Mouse (Mus musculus) ovary, adult 18-20 months (tissue): Measurements from ENCODE around the gene Rhoh.

Experiments used
- DNase-seq: peaks from one replicate; pipeline ENCODE4 v3.0.0; 2022; ENCODE audit warnings: low spot score, mixed read lengths

Rhoh gene

DNA sequence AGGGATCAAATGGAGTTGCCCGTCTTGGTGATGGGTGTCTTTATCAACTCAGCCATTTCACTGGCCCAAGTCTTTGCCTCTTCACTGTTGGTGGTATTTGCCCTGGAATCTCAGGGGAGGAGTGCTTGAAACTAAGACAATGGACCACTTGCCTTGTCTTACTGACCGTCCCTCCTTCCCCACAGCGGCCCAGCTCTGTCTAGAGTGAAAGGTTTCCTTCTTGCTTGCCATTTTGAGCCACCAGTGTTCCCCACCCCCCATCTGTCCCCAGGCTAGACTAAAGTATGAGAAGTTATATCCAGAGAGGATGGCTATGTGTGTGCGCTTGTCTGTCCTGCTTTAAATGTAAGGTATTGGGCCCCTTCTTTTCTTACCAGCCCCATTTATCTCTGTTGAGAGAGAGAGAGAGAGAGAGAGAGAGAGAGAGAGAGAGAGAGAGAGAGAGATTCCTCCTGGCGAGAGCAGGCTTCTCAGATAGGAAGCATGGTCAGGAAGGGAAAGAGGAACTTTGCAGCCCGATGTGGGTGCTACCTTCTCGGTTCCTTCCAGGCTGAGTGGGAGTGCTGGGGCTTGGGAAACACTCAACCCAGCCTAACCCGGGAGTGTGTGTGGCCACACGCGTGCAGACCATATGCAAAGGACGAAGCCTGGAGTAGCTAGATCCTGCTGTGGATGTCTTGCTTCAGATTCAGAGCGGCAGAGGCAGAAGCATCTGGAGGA, 572 bp upstream of the Rhoh start:
- DNase-seq, result no peak

DNA sequence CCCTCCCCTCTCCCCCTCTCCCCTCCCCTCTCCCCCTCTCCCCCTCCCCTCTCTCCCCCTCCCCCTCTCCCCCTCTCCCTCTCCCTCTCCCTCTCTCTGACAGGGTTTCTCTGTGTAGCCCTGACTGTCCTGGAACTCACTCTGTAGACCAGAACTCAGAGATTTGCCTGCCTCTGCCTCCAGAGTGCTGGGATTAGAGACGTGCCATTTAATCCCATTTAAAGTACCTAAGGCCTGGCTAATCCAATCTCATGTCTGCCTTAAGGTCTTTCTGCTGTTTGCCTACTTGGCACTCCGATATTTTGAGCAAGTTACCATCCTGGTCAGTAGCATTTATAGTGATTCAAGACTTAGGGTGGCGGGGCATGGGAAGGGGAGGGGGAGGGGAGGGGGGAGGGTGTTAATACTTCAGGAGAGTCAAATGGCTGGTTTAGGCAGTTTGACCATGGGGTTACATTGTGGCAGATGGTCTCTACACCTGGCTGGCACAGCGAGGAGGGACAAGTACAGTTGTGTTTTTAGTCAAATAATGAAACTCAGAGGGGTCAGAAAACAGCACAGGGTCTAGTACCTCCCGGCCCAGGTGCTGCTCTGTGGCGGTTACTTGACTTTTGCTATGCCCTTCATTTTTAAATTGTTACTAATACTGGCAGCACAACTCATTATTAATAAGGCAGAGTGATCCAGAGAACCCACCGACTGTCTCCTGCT, 1.4 kb downstream of the Rhoh start:
- no peak for DNase-seq

DNA sequence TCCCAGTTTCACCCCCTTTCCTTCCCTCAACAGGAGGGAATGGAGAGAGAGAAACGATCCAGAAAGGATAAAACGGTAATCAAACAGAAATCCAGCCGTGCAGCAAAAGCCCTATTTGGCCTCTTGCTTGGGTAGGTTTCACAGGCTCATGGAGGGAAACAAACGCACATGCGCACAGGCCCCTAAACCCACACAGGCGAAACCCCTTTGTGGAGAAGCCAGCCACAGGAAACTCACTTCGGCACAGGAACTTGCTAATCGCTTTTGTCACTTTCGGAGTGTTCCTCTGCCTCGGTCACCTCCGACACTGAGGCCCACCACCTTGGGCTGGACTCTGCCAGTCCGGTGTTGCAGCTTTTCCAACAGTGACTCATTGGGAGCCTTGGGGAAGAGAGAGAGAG, 2.3 kb downstream of the Rhoh start:
- DNase-seq, result no peak

DNA sequence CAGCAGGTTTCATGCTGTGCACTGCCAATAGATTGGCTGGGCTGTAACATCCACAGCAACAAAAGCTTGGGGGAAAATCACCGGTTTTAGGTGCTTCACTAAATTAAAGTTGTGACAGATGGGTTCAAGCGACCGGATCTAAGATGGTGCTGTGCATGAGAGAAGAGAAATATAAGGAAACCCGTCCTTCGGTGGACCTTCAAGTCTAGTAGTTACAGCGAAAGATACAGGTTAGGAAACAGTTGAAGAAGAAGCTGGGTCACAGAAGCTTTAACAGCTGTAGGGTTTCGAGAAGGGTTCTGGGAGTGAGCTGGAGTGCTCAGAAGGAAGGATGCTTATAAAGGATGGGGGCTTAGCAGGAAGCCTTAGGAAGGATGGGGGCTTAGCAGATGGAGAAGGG, 3.5 kb downstream of the Rhoh start:
- DNase-seq, result no peak

DNA sequence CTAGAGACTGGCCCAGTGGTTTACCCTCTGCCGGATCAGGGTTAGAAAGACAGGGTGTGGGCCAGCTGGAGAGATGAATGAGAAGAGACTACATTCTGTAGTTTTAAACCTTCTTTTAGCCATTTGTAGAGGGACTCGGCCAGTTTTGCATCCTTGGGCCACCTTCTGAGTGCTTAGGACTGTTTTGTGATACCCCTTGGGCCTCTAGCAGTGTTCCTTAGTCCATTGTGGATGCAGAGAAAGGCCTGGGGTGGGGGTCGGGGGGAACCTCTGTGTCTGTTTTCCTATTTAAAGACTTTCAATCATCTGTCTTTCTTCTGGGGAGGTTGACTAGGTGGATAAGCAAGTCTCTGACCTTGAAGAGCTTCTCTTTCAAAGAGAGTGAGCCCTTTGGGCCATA, 3.9 kb downstream of the Rhoh start:
- DNase-seq, result no peak

DNA sequence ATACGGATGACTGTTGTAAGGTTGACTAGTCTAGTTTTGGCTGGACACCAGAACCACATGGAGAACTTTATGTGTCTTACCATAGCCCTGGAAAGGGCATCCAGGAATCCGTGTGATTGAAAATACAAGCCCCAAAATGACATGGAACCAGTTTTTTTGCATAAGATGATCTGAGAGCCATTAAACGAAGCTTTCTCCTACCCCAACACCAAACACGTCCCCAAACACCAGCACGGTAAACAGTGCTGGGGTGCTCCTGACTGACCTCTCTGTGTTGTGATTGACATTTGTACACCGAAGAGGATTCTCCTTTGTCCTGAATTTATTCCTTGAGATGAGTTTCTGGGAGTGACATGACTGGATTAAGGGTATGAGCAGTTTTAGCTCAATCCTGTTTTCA, 5.6 kb downstream of the Rhoh start:
- DNase-seq, result no peak

DNA sequence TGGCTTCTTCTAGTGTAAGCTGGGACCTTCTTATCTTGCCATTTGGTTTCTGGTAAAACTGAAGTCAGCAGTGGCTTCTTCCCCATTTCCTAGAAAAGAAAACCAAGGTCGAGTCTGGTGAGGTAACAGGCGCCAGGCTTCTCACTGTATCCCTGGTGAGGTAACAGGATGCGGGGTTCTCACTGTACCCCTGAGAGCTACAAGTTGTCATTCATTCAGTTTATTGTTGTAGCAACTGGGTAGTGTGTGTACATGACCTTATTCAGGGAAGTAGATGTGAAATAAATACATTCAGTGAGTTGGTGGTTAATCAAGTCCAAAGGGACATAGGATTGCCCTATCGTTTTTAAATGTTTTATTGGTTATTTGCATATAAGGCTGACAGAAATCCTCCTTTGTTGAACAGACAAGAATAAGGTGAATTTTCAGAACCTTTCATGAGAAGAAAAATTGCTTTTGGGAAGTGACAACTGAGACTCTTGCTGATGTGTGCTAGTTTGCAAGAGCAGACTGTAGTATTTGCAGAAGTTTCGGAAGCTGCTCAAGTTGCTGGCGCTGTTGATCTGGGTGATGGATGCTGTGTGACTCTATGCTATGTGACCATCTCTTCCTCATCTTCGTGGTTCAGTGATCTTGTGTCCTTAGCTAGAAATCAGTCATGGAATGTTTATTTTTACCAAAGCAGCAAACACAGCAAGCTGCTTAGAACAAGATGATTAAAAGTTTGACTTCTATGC, 6.5 kb downstream of the Rhoh start:
- no peak for DNase-seq

DNA sequence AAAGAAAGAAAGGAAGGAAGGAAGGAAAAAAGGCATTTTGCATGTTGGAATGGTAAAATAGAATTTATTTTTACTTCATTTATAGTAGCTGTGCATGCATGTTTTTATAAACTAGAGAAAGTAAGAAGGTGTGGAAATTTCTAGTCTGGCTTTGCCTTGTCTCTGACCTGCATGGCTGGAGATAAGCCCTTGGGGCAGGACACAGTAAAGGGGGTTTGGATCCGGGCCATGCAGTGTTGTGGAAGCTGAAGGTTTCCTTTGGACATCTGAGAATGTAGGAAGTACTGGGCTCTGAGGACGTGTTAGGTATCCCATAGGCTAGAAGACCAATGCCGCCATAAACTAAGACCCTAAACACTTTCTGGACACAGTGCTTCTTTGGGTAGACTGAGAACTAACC, 7.4 kb downstream of the Rhoh start:
- DNase-seq, result no peak

DNA sequence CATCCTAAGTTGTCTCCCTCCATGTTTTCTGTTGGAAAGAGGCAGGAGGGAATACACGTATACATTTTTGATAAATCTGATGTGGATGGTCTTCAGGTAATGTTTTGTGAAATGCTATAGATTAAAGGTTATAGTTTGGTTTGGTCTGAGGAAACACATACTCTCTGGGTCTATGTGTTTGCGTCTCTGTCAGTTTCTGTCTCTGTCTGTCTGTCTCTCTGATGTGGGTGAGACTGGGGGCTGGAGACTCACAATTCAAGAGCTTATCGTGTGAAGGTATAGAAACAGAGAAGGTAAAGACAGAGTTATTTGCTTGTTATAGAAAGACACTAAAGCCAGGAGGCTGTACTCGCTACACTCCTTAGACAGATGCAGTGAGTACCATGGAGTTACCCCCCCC, 8.6 kb downstream of the Rhoh start:
- no peak for DNase-seq

DNA sequence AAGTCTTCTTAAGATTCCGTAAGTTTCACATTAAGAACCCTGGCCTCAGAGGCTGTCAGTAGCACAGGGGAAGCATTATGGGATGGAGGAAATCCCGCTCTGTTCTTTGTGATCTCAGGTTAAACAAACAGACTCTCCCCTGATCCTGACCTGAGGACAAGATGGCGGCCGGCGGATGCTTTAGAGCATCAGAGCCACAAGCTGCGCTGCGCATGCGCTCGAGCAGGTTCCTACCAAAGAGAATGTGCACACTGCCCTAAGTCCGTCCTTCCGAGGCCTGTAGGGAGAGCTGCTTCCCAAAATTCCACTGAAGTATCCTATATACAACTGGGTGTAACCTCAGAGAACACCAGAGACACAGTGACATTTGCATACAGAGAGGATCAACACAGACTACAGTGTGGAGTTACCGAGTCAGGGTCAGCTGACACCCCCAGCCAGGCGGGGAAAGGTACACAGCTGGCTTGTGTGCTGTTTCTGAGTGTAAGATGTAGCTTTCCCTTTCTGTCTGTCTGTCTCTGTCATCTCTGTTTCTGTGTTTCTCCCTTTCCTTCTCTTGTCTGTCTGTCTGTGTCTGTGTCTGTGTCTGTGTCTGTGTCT, 10.4 kb downstream of the Rhoh start:
- no peak for DNase-seq

DNA sequence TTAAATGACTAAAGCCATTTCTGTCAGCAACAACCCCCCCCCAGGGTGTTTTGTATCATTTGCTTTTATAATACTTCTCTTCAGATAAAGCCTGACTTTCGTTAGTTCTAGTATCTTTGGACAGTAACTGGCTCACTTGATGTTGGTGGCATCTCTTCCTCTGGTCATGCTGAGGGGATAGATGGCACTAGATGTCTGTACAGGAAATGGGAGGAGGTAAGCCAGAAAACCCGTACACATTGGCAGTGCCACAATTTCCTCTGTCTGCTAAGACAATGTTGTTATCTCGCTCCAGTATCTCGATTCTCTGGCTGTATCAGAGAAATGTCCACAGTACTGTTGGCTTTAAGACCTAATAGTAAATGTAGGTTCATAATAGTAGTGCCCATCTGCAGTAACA, 12.2 kb downstream of the Rhoh start:
- no peak for DNase-seq

DNA sequence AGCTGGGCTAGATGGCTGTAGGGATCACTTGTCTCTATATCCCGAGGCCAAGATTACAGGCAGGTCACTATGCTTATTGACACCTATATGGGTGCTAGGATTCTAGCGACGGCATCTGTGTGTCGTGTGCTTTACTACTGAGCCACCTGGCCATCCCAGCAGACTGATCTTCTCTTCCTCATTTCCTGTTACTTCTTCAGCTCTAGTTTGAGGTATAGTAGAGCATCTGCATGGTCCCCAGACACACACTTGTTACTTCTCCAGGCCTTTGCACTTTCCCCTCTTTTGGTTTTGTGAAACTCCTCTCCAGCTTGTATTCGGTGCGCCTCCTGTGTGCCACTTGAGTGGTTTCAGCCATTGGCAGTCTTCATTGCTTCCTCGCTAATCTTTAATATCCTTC, 14.3 kb downstream of the Rhoh start:
- no peak for DNase-seq

DNA sequence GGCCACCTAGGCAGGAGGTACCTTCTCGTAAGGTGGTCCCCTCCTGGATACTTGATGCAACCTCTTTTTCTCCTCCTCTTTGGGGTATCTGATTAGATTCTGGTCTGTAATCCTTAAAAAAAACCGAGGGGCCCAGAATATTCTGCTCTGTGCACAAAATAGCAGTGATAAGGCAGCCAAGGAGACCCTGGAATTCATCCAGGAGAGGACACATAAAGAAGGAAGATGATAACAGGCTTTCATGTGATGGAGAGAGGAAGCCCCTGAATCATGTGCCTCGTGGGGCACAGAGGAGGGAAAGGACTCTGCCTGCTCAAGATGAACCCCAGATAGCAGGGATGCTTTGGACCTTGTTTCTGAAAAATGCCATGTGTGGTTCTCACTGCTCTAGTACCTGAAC, 17.4 kb downstream of the Rhoh start:
- DNase-seq, result no peak

DNA sequence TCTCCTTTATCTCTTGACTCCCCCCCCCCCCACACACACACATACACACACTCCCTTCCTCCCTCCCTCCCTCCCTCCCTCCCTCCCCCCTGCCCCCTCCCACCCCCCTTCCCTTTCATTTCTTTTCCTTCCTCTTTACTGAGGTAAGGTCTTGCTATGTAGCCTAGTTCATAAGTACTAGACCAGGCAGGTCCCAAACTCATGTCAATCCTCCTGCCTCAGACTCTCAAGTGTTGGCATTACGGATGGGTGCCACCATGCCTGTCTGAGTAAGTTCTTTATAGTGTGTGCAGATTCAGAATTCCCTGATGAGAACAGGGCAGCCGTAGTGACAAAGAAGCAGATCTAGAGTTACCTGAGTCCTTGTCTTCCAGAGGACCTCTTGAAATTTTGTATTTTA, 20.2 kb downstream of the Rhoh start:
- DNase-seq, result no peak

DNA sequence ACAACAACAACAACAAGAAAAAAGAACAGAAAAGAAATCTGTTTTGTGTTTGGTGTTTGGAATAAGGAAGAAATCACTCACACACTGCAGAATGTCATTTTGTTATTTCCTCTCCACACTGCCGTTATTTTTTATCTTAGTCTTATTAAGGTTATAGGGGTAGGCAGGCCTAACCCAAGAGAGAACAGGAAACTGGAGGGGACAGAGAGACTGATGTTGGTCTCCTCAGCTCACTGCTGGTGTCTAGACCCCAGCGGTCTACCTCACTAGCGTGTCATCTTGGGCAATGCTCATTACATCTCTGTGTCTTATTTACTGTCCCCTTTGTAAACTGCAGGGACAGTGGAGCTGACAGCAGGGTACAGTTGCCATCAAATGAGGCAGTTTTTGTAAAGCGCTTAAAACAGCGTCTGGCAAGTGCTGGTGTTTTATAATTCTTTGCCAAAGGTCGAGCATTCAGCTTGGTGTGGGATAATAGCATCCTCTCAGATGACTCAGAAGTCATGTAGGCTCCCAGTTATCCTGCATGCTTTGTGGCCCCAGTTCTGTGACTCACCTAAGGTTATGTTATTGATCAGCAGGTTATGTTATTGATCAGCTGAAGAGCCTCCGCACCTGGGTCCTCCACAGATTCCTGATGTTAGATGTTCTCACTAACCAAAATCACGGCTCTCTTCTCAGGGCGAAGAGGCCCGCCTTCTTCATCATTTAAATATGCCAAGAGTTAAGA, 21.6 kb downstream of the Rhoh start:
- no peak for DNase-seq

DNA sequence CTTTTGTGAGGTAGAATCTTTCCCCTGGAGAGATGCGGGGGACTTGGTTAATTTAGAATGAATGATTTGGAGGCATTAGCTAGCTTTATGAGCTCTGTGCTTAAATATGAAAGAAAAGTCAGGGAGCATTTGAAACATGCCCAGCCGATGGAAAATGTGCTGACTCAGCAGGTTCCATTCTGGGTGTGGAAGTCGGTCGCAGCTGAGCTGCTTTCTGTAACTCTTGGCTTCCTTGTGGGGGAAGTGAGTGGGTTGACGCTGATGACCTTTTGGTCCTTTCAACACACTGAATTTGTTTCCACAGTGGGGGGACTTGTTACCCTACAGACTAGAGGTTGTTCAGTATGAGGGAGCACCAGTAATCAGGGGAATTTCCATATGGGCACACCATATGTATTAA, 22.3 kb downstream of the Rhoh start:
- DNase-seq, result no peak

DNA sequence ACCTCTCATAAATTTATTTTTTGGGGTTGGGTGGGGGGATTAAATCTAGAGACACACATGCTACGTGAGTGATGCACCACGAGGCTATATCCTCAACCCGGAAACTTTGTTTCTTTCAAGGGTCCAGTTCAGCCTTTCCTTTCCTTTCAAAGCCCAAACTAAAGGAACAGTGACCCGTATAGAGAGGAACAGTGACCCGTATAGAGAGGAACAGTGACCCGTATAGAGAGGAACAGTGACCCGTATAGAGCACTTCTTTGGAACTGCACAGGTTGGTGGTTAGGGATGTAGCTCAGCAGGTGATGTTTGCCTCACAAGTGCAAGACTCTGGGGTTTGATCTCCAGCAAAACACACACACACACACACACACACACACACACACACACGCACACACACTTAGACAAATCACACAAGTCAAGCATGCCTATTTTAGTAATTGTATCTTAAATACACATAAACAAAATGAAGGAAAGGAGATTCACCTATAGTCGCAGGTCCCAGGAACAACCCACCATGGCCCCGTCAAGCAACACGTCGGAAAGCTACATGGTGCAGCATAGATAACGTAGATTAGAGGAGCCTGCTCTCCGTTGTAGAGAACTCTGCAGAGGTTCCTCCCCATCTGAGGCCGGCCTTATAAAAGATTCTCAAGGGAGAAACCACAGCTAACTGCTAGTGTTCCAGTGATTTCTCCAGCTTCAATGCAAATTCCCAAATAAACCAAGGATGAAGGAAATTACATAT, 24.9 kb downstream of the Rhoh start:
- DNase-seq, result no peak

DNA sequence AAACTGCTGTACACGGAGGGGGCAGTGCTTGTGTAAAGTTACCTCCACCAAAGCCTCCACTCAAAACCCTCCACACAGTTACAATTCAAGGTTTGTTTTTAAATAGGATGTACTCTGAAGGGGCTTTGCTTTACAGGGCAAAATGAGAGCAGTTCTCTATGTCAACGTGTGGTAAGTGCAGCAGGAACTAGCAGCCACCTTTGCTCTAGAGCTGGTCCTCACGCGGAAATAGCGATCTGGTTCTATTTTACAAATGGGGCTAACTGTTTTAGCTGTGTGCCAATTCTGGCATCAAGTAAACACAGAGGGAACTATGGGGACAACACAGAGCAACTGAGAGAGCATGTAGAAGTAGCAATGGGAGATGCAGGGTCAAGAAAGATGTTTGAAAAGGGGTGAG, 27.1 kb downstream of the Rhoh start:
- DNase-seq, result no peak

DNA sequence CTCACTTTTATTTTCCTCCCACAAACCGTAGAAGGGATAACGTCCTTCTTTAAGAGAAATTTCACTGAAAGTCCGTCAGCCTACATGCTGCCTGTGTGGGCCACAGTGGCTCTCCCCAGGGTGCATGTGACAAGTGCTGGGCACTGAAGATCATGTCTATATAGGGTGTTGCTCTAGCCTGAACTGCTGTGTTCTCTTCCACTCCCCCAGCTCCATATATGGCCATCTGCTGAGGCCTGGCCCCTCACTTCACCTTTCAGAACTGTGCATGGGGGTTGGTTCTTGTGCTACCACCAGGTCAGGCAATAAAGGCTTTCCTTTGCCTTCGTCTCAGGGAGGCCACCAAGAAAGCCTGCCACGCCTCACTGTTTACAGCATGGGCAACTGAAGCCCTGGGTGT, 28.0 kb downstream of the Rhoh start:
- no peak for DNase-seq

DNA sequence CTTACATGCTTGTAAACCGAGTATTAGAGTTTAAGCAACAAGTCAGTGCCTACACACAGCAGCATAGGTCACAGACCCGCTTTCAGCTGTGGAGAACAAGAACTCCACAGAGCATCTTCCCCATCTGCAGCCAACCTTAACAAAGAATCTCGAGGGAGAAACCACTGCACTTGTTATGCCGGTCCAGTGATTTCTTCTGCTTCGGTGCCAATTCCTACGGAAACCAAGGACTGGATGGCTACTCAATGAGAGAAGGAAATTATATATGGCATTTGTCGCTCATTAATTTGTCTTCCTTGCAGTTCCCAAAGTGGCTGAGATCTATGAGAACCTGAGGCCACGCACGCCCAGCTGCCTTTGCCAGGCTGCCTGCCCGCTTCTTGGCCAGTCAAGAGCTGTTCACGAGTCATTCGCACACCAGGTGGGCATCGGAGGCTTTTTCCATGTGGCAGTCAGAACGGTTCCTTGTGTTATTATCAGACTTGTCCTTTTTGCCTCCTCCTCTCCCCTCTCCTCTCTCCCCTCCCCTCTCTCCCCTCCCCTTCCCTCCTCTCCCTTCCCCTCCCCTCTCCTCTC, 30.3 kb downstream of the Rhoh start:
- no peak for DNase-seq

DNA sequence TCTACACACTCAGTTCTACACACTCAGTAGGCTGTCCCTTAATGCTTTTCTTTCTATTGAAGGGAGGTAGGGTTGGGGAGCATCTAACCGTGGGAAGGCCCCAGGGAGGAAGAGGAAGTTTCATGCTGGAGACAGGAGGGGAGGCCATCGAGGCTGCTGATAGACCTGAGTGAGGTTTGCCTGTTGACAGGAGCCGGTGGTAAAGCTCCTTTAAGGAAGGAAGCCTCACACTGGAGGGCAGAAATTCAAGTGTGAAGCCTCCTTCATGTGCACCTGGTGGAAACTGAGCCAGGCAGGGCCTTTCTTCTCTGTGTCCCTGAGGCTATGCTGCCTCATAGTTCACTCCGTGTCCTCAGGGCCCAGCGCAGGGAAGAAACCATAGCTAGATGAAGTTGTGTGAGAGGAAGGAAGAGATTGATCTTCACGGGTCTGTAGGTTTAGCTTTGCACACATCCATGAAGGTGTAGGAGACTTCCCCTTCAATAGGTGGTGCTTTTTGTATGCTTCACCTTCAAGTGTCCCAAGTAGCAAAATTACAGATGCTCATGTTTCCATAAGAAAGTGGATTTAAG, 34.2 kb downstream of the Rhoh start:
- DNase-seq, result no peak
